Mouse (Mus musculus) cerebellum, adult 2 months (tissue): Measurements from ENCODE around the gene Cd22. TPM values are rescaled to one million over a fixed set of nuclear protein-coding genes. Genes with fewer than 3 reads are reported as not detected.
"Not testable (repeated sequence)": the region's sequence is repeated elsewhere in the genome, so short reads cannot be mapped to it uniquely, and the experiment has no call there.

Experiments
- DNase-seq, 2 experiments: peaks; one replicate each; pipeline ENCODE4 v3.0.0; 2021
- H3K27ac ChIP-seq: fragments of 200-500 bp; 2 replicates; pipeline ENCODE4 v1.5.1; 2012; ENCODE audit warnings: low read length, control low read depth, inconsistent platforms; ENCODE audit not compliant: insufficient read depth
- H3K27me3 ChIP-seq: fragments of 200-500 bp; 2 replicates; pipeline ENCODE4 v1.6.1; 2012; ENCODE audit warnings: inconsistent platforms, mild to moderate bottlenecking, low read length, moderate library complexity; ENCODE audit not compliant: control insufficient read depth, insufficient read depth
- H3K4me1 ChIP-seq: fragments of 200-500 bp; 2 replicates; pipeline ENCODE4 v1.6.1; 2011; ENCODE audit warnings: low read length; ENCODE audit not compliant: control insufficient read depth, insufficient read depth
- H3K4me3 ChIP-seq: fragments of 200-500 bp; replicated peaks from 2 replicates; pipeline ENCODE3; 2011; ENCODE audit warnings: mild to moderate bottlenecking, low read depth, low read length, control low read depth; ENCODE audit not compliant: insufficient read depth
- CTCF ChIP-seq: fragments of 200-500 bp; IDR thresholded peaks from 2 replicates; pipeline ENCODE4 v1.5.1; 2011; ENCODE audit warnings: low read depth, mild to moderate bottlenecking, control low read depth, low read length, moderate library complexity, borderline replicate concordance; ENCODE audit not compliant: insufficient read depth
- POLR2A ChIP-seq: fragments of 200-500 bp; IDR thresholded peaks from 2 replicates; pipeline ENCODE4 v1.6.1; 2011; ENCODE audit warnings: low read length, control low read depth, borderline replicate concordance; ENCODE audit not compliant: insufficient read depth
- WGBS: fragments of 180-500 bp; shearing (Covaris S2); methylation state at CpG from one replicate; pipeline ENCODE4 v1.1.7; 2018; 5-methylcytosine and 5-hydroxymethylcytosine counted together
- polyA plus RNA-seq: library from polyadenylated mRNA; depleted of rRNA; stranded (reverse); fragments of >200 nt; gene quantifications from 2 replicates; pipeline ENCODE4 v1.2.3, GENCODE M21; 2012

Gene Cd22
- polyA plus RNA-seq, 1 experiment: 0.11 TPM

- TF ChIP-seq POLR2A: no peak
- TF ChIP-seq CTCF: no peak
- no peaks in the 10 kb centered on the region for H3K27me3 ChIP-seq
- no peak overlapping the region for H3K4me3 ChIP-seq
- no peaks in the 10 kb centered on the region for H3K4me1 ChIP-seq
- no peak for DNase-seq
- 49% methylated on average over 7 of the region's 7 CpGs for whole genome bisulfite sequencing
- H3K27ac ChIP-seq: no peak overlapping the region
These were observed 35.4 kb downstream of the Cd22 start for GRCm38 (mm10) chr7:30844676-30845297.

DNA sequence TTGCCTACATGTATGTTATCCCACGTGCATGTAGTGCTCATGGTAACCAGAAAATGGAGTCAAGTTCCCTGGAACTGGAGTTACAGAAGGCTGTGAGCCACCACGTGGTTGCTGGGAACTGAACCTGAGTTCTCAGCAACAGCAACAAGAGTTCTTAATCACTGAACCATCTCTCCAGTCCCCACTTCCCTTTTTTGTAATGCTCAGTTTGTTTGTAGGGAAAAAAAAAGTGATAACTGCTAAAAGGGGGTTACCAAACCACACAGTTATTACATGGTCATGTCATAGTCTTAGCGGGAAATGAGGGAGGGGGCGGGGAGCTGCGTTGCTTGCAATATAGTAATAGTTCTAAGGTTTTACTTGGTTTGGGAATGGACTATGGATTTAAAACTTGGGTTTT is 38.0 kb downstream of the Cd22 start:
- no peaks in the 10 kb centered on the region for H3K4me1 ChIP-seq
- no peak for TF ChIP-seq CTCF
- no peak for TF ChIP-seq POLR2A
- 82% methylated on average over 5 of the region's 5 CpGs for WGBS
- no peak for DNase-seq
- H3K27me3 ChIP-seq: no peaks in the 10 kb centered on the region
- H3K4me3 ChIP-seq: no peak overlapping the region
- no peak overlapping the region for H3K27ac ChIP-seq

GRCm38 (mm10) chr7:30841379-30841778 is 38.8 kb downstream of the Cd22 start:
- 73% methylated on average over 4 of the region's 4 CpGs for WGBS
- no peak for DNase-seq
- no peaks in the 10 kb centered on the region for H3K27me3 ChIP-seq
- H3K27ac ChIP-seq: no peak overlapping the region
- no peak for TF ChIP-seq POLR2A
- TF ChIP-seq CTCF: no peak
- H3K4me1 ChIP-seq: no peaks in the 10 kb centered on the region
- H3K4me3 ChIP-seq: no peak overlapping the region

DNA sequence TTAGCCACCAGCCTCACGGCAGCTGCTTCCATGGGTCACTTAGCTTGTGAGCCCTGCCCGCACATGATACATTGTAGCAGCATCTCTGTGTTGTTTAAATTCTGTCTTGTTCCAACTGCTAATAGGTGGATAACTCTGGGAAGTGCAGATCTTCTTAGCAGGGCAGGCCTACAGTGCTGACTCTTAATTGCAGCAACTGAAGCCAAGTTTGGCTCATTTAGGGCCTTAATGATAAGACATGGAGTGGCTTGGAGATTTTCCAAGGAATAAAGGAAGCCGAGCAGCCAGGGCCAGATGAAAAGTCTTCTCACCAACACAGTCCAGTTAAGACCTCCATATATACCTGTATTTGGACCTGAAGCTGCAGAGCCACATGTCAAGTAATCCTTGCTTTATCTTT is 39.8 kb downstream of the Cd22 start:
- no peak overlapping the region for H3K4me3 ChIP-seq
- no peak for TF ChIP-seq CTCF
- TF ChIP-seq POLR2A: no peak
- no peak overlapping the region for H3K27ac ChIP-seq
- H3K27me3 ChIP-seq: no peaks in the 10 kb centered on the region
- 45% methylated on average over 3 of the region's 3 CpGs for WGBS
- no peak for DNase-seq
- no peaks in the 10 kb centered on the region for H3K4me1 ChIP-seq

DNA sequence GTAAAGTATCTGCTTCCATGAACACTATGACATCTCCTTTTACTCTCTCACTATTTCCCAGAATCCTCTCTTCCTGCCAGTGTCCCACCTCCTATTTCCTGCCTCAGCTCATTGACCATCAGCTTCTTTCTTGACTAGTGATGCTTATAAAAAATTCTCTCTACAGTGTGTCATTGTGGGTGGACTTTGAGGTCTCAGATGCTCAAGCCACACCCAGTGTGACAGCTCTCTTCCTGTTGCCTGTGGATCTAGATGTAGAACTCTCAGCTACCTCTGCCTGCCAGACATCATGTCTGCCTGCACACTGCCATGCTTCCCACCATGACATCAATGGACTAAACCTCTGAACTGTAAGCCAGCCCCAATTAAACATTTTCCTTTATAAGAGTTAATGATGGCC is 42.9 kb downstream of the Cd22 start:
- H3K27ac ChIP-seq: no peak overlapping the region
- no peaks in the 10 kb centered on the region for H3K4me1 ChIP-seq
- no peak for DNase-seq
- TF ChIP-seq POLR2A: no peak
- TF ChIP-seq CTCF: no peak
- H3K27me3 ChIP-seq: no peaks in the 10 kb centered on the region
- H3K4me3 ChIP-seq: no peak overlapping the region

DNA sequence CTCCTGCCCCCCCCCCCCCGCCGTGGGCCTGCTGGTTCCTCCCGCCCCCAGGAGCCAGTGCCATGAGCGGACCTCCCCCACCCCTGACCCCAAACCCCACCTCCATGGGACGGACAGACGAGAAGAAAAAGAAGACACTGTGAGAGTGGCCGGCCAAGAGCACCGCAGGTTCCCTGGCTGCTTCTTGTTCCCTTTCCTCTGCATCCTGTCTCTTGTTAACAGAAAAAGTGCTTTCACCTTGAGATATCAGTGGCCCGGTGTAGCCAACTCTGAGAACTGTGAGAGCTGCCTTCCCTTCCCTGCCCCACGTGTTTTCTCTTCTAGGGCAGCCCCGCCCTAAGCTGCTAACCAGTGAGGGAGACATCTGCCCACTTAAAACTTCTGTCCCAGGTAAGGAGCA is 47.5 kb downstream of the Cd22 start:
- WGBS: 47% methylated on average over 11 of the region's 11 CpGs
- not testable (repeated sequence) for H3K27ac ChIP-seq, H3K27me3 ChIP-seq, H3K4me1 ChIP-seq, H3K4me3 ChIP-seq, DNase-seq

DNA sequence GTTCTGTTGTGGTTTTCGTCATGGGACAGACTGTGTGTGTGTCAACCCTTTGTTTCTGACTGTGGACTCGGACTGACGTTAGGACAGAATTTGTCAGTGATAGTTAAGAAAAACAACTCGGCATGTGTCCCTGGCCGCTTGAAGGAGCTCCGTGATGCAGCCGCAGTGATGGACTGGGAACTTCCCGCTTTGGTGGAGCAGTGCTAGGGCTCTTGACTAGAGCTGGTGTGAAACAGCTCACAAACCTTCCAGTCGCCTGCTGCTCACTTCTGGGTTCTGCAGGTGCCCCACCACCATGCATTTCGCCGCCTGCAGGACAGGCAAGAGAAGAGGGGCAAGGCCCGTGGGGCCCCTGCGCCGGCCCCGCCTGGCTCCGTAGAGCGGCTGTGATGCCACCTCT is 47.9 kb downstream of the Cd22 start:
- no peak overlapping the region for H3K4me3 ChIP-seq
- WGBS: 77% methylated on average over 17 of the region's 17 CpGs
- TF ChIP-seq POLR2A (no peak), CTCF (no peak)
- H3K4me1 ChIP-seq: no peaks in the 10 kb centered on the region
- no peak for DNase-seq
- no peak overlapping the region for H3K27ac ChIP-seq
- no peaks in the 10 kb centered on the region for H3K27me3 ChIP-seq

DNA sequence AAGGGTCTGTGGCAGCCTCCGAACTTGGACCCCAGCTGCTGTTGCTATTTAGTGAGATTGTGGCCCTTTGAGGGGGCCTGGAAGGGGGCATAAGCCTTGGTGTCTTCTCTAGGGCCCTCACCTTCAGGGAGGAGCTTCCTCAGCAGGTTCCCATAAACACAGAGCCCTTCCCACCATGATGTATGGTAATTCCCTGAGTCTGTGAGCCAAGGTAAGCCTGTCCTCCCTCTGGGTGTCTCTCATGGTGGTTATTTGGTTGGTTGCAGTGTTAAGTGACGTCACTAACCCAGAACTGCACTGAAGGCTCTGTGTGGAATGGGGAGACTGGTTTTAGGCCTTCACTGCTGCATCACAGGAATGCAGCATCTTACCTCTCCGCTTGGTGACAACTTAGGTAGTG is 50.7 kb downstream of the Cd22 start:
- Histone ChIP-seq H3K4me1 (no peaks in the 10 kb centered on the region), H3K4me3 (no peak overlapping the region), H3K27ac (no peak overlapping the region), H3K27me3 (no peaks in the 10 kb centered on the region)
- DNase-seq: no peak
- no peak for TF ChIP-seq CTCF
- TF ChIP-seq POLR2A: no peak
- WGBS: 64% methylated on average over 3 of the region's 3 CpGs

DNA sequence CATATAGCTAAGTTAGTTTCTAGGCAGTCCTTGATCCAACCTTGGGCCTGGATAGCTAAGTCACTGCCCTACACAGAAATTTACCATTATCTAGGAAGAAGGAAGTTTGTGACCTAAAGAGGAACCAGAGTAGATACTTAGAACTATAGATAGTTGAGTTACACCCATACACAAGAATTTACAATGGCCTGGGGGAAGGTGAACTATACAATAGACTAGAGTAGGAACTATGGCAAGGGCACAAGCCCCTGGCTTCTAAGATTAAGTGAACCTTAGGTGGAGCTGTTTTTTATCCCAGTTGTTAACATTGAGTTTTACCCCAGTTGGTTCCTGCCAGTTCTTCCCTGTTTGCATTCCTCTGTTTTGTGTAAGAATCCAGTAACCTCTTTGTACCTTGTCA is 51.3 kb downstream of the Cd22 start:
- H3K27ac ChIP-seq, H3K27me3 ChIP-seq, H3K4me1 ChIP-seq, DNase-seq, H3K4me3 ChIP-seq: not testable (repeated sequence)
